In the genomic region with DNA sequence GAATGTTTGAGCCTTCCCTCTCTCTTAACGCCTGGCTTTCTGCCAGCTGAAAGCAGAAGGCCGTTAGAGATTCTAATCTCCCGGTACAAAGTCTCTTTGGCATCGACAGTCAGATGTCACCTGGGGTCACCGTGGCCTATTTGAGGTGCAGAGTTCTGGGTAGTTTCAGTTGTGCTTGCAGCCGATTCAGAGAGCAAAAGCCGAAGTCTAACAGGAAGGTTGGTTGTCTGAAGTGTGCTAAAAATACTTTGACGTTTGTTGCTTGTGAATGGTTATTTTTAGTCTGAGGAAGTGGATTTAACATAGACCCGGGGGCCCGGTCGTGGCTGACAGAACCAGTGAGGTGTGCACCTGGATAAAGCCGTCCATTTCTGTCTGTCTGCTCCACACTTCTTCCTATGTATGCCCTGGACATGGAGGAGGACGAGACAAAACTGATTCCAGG, we compare ENCODE assay signal across 9 mouse cellular contexts.
A peak's percentile ranks its signal among the peaks of the same experiment; 100 is the strongest.
DNase-seq lines count a peak whose midpoint lies in the region; ATAC-seq and TF ChIP-seq lines count a peak whose summit lies in the region.
"Had no signal": no experiment of that assay in that cellular context is flagged by ENCODE, and none has a peak within 500 bp of the region (broad histone marks: within the 10 kb centered on the region; RNA-seq: fewer than 3 reads in every experiment).

No protein-coding gene starts in this region.

- H3K36me3 ChIP-seq in hindbrain, postnatal 0 days (ENCODE audit: insufficient read depth, low read length) = no peaks in the 10 kb centered on the region
- no peaks in the 10 kb centered on the region for H3K36me3 ChIP-seq in hindbrain, embryonic 12.5 days
- H3K36me3 ChIP-seq in midbrain, embryonic 16.5 days (ENCODE audit: control insufficient read depth, insufficient read depth, low read length) = no peaks in the 10 kb centered on the region
- H3K36me3 ChIP-seq in hindbrain, embryonic 14.5 days (replicated peaks; ENCODE audit: control insufficient read depth, insufficient read depth) = no peaks in the 10 kb centered on the region
- H3K36me3 ChIP-seq: G1E had no signal

- no peak overlapping the region for H3K27ac ChIP-seq in hindbrain, postnatal 0 days
- no peak overlapping the region for H3K27ac ChIP-seq in hindbrain, embryonic 12.5 days
- no peak overlapping the region for H3K27ac ChIP-seq in midbrain, embryonic 16.5 days (ENCODE audit: low read length)
- no peak overlapping the region for H3K27ac ChIP-seq in hindbrain, embryonic 14.5 days

- no peak overlapping the region for H3K4me3 ChIP-seq in hindbrain, postnatal 0 days (ENCODE audit: low read length)
- no peak overlapping the region for H3K4me3 ChIP-seq in hindbrain, embryonic 12.5 days
- no peak overlapping the region for H3K4me3 ChIP-seq in midbrain, embryonic 16.5 days (ENCODE audit: low read depth, low read length)
- no peak overlapping the region for H3K4me3 ChIP-seq in hindbrain, embryonic 14.5 days (replicated peaks; ENCODE audit: low read length)

- H3K9me3 ChIP-seq in hindbrain, postnatal 0 days (ENCODE audit: low read length) = no peaks in the 10 kb centered on the region
- no peaks in the 10 kb centered on the region for H3K9me3 ChIP-seq in hindbrain, embryonic 12.5 days (replicated peaks)
- H3K9me3 ChIP-seq in midbrain, embryonic 16.5 days (replicated peaks; ENCODE audit: control insufficient read depth, low read length, poor library complexity, severe bottlenecking) = no peaks in the 10 kb centered on the region
- no peaks in the 10 kb centered on the region for H3K9me3 ChIP-seq in hindbrain, embryonic 14.5 days (ENCODE audit: control insufficient read depth, low read length)
- H3K9me3 ChIP-seq: G1E had no signal

- WGBS in hindbrain, postnatal 0 days = 49% methylated on average over 13 of the region's 13 CpGs
- WGBS in hindbrain, embryonic 12.5 days = 70% methylated on average over 13 of the region's 13 CpGs
- 54% methylated on average over 13 of the region's 13 CpGs for WGBS in midbrain, embryonic 16.5 days
- 62% methylated on average over 13 of the region's 13 CpGs for WGBS in hindbrain, embryonic 14.5 days

- H3K4me1 ChIP-seq in hindbrain, postnatal 0 days (ENCODE audit: insufficient read depth, low read length) = peaks cover 7% of the 10 kb centered on the region; the same call in 1 of the 2 replicates
- peaks cover 8% of the 10 kb centered on the region for H3K4me1 ChIP-seq in hindbrain, embryonic 12.5 days
- H3K4me1 ChIP-seq in midbrain, embryonic 16.5 days (ENCODE audit: control insufficient read depth, insufficient read depth, low read length) = no peaks in the 10 kb centered on the region
- peaks cover 9% of the 10 kb centered on the region; the same call in 1 of the 2 replicates for H3K4me1 ChIP-seq in hindbrain, embryonic 14.5 days (replicated peaks; ENCODE audit: control insufficient read depth, insufficient read depth, low read length)

- no peaks in the 10 kb centered on the region for H3K27me3 ChIP-seq in hindbrain, postnatal 0 days (ENCODE audit: insufficient read depth, low read length)
- peaks cover 7% of the 10 kb centered on the region for H3K27me3 ChIP-seq in hindbrain, embryonic 12.5 days
- H3K27me3 ChIP-seq in midbrain, embryonic 16.5 days (ENCODE audit: control insufficient read depth, insufficient read depth, low read depth, low read length) = no peaks in the 10 kb centered on the region; the same call in 1 of the 2 replicates
- no peaks in the 10 kb centered on the region for H3K27me3 ChIP-seq in hindbrain, embryonic 14.5 days (ENCODE audit: control insufficient read depth, insufficient read depth, low read length)

- H3K4me2 ChIP-seq in hindbrain, postnatal 0 days (ENCODE audit: low read depth, low read length) = no peak overlapping the region
- H3K4me2 ChIP-seq in hindbrain, embryonic 12.5 days (replicated peaks) = no peak overlapping the region
- no peak overlapping the region for H3K4me2 ChIP-seq in midbrain, embryonic 16.5 days (ENCODE audit: low read length)
- H3K4me2 ChIP-seq in hindbrain, embryonic 14.5 days (replicated peaks) = no peak overlapping the region

- ATAC-seq in hindbrain, postnatal 0 days = no peak
- ATAC-seq in hindbrain, embryonic 12.5 days (ENCODE audit: low FRiP score) = no peak
- peak; percentile 52; the same call in 1 of the 2 replicates for ATAC-seq in megakaryocyte-erythroid progenitor cell, adult 5-6 weeks (replicated peaks; ENCODE audit: low FRiP score, low TSS enrichment, poor library complexity, severe bottlenecking)
- no peak for ATAC-seq in midbrain, embryonic 16.5 days
- ATAC-seq in hindbrain, embryonic 14.5 days (ENCODE audit: low FRiP score) = no peak

- peak; percentile 44 for DNase-seq in hindbrain, postnatal 0 days (ENCODE audit: low spot score)
- DNase-seq in heart, adult 8-10 months (ENCODE audit: low spot score) = peak; percentile 68
- peak; percentile 83 for DNase-seq in kidney, postnatal 10 days
- DNase-seq in hindbrain, embryonic 14.5 days (ENCODE audit: low spot score) = no peak
- DNase-seq in embryo, embryonic 11 days = no peak

- no peak for TF ChIP-seq CTCF in hindbrain, postnatal 0 days (IDR thresholded peaks at IDR 0.05; ENCODE audit: low read depth)

- H3K9ac ChIP-seq in hindbrain, postnatal 0 days (replicated peaks; ENCODE audit: low read length) = no peak overlapping the region
- no peak overlapping the region for H3K9ac ChIP-seq in hindbrain, embryonic 12.5 days
- no peak overlapping the region for H3K9ac ChIP-seq in midbrain, embryonic 16.5 days (ENCODE audit: low read depth, low read length)
- no peak overlapping the region for H3K9ac ChIP-seq in hindbrain, embryonic 14.5 days

Comparison
In these comparisons a context has a peak if more than half of its experiments do, and no peak if none do; other contexts are left out.
1. DNase-seq: peak in hindbrain, postnatal 0 days (single experiment), heart, adult 8-10 months (single experiment) and kidney, postnatal 10 days (single experiment); none in hindbrain, embryonic 14.5 days (single experiment) and embryo, embryonic 11 days (single experiment).